ENCODE assay signal across 1 mouse cellular context in genomic region chr16:94569229-94570176, GRCm38 (mm10).
TF ChIP-seq lines count a peak whose summit lies in the region.

Gene Dyrk1a, plus strand, starts transcription at chr16:94570010.

TF ChIP-seq in CH12.LX, 34 proteins besides CTCF, POLR2A, EP300 and RAD21 (continued from another document):
- peak; percentile 88 for TF ChIP-seq ETS1 (conservative IDR thresholded peaks at IDR 0.05; ENCODE audit: low read depth, low read length)
- TF ChIP-seq UBTF (IDR thresholded peaks at IDR 0.05; ENCODE audit: low read depth, low read length): peak; percentile 90
- peak; percentile 93 for TF ChIP-seq USF2 (conservative IDR thresholded peaks at IDR 0.05; ENCODE audit: low read depth, low read length)
- TF ChIP-seq JUN (IDR thresholded peaks at IDR 0.05; ENCODE audit: insufficient read depth, low read depth, low read length): no peak
- TF ChIP-seq MEF2A (IDR thresholded peaks at IDR 0.05; ENCODE audit: borderline replicate concordance, low read depth, low read length): peak; percentile 93
- TF ChIP-seq GABPA (IDR thresholded peaks at IDR 0.05; ENCODE audit: insufficient replicate concordance, low read depth, low read length): no peak
- TF ChIP-seq TBP (conservative IDR thresholded peaks at IDR 0.05; ENCODE audit: low read depth, low read length): 0 out of 2 replicates have a peak, but pooled peaks have one; percentile 42
- peak; percentile 99 for TF ChIP-seq MXI1 (IDR thresholded peaks at IDR 0.05; ENCODE audit: low read depth, low read length)
- peak; percentile 90; the same call in 1 of the 2 replicates for TF ChIP-seq MAX (IDR thresholded peaks at IDR 0.05; ENCODE audit: low read length)
- TF ChIP-seq SIN3A (IDR thresholded peaks at IDR 0.05; ENCODE audit: low read length): peak; percentile 82; the same call in 1 of the 2 replicates
- peak; percentile 90 for TF ChIP-seq CHD2 (IDR thresholded peaks at IDR 0.05; ENCODE audit: low read length)
- TF ChIP-seq ZKSCAN1 (IDR thresholded peaks at IDR 0.05; ENCODE audit: borderline replicate concordance, low read depth, low read length): no peak
- TF ChIP-seq NELFE (IDR thresholded peaks at IDR 0.05; ENCODE audit: low read depth, low read length): peak; percentile 55
- peak; percentile 99 for TF ChIP-seq USF1 (IDR thresholded peaks at IDR 0.05; ENCODE audit: low read depth, low read length)
- peak; percentile 73; the same call in 1 of the 2 replicates for TF ChIP-seq IRF4 (IDR thresholded peaks at IDR 0.05; ENCODE audit: low read depth, low read length)
- TF ChIP-seq E2F4 (IDR thresholded peaks at IDR 0.05; ENCODE audit: insufficient replicate concordance, low read depth, low read length): peak; percentile 77; the same call in 1 of the 2 replicates
- no peak for TF ChIP-seq MAFK (IDR thresholded peaks at IDR 0.05; ENCODE audit: insufficient replicate concordance, low read length)
- TF ChIP-seq ZNF384 (IDR thresholded peaks at IDR 0.05; ENCODE audit: low read depth, low read length): peak; percentile 94
- no peak for TF ChIP-seq PAX5 (IDR thresholded peaks at IDR 0.05; ENCODE audit: low read length)
- no peak for TF ChIP-seq RCOR1 (conservative IDR thresholded peaks at IDR 0.05; ENCODE audit: low read depth, low read length)
- no peak for TF ChIP-seq CHD1 (IDR thresholded peaks at IDR 0.05; ENCODE audit: low read depth, low read length)
TF ChIP-seq in CH12.LX: peak in this region for 21.
